Mouse (Mus musculus): ENCODE results near the gene Chst14.

GRCm38 (mm10) chr2:118972048-118972447, 45.8 kb downstream of the Chst14 start:
- TF ChIP-seq POLR2A (IDR thresholded peaks at IDR 0.05; ENCODE audit: low read depth, low read length) (no peak), CTCF (IDR thresholded peaks at IDR 0.05; ENCODE audit: extremely low read depth, insufficient read depth, insufficient read length, insufficient replicate concordance) (no peak)

Measured in spleen, adult 2 months (tissue).